Mouse (Mus musculus) stomach, postnatal 0 days (tissue): ENCODE measurements around the gene Tssc4. TPM values are rescaled to one million over a fixed set of nuclear protein-coding genes. Genes with fewer than 3 reads are reported as not detected.

Source experiments
- ATAC-seq: fragments of 200-750 bp; cut with Nextera tagmentation; 2 replicates; pipeline ENCODE4 v1.8.0; 2017; ENCODE audit not compliant: low FRiP score, low TSS enrichment
- DNase-seq: peaks from one replicate; pipeline ENCODE4 v3.0.0-alpha.2; 2016; ENCODE audit warnings: low spot score
- H3K27ac ChIP-seq: fragments of 300-500 bp; sonication (generic); replicated peaks from 2 replicates; pipeline ENCODE4 v1.5.1; 2014; ENCODE audit warnings: mild to moderate bottlenecking, control low read depth
- H3K27me3 ChIP-seq: fragments of 300-500 bp; sonication (generic); 2 replicates; pipeline ENCODE4 v1.6.1; 2014; ENCODE audit warnings: low read length; ENCODE audit not compliant: control insufficient read depth, insufficient read depth
- H3K36me3 ChIP-seq: fragments of 300-500 bp; sonication (generic); 2 replicates; pipeline ENCODE4 v1.6.1; 2014; ENCODE audit warnings: low read length, mixed read lengths; ENCODE audit not compliant: control insufficient read depth, insufficient read depth
- H3K4me1 ChIP-seq: fragments of 300-500 bp; sonication (generic); replicated peaks from 2 replicates; pipeline ENCODE4 v1.6.1; 2014; ENCODE audit warnings: antibody characterized with exemption; ENCODE audit not compliant: control insufficient read depth, insufficient read depth
- H3K4me2 ChIP-seq: fragments of 300-500 bp; sonication (generic); replicated peaks from 2 replicates; pipeline ENCODE4 v1.6.1; 2014; ENCODE audit warnings: low read depth, mild to moderate bottlenecking, control low read depth, moderate library complexity
- H3K4me3 ChIP-seq: fragments of 300-500 bp; sonication (generic); 2 replicates; pipeline ENCODE4 v1.5.1; 2014; ENCODE audit warnings: low read depth, low read length, control low read depth
- H3K9ac ChIP-seq: fragments of 300-500 bp; sonication (generic); 2 replicates; pipeline ENCODE4 v1.6.1; 2014; ENCODE audit warnings: mild to moderate bottlenecking, low read length, control low read depth, mixed read lengths
- H3K9me3 ChIP-seq: fragments of 300-500 bp; sonication (generic); 2 replicates; pipeline ENCODE4 v1.6.1; 2016; ENCODE audit warnings: low read length; ENCODE audit not compliant: control insufficient read depth
- CTCF ChIP-seq: IDR thresholded peaks from 2 replicates; pipeline ENCODE4 v1.5.1; 2016; ENCODE audit warnings: antibody characterized with exemption, low read depth, mild to moderate bottlenecking, moderate library complexity
- EP300 ChIP-seq: optimal IDR thresholded peaks from 2 replicates; pipeline ENCODE3; 2016; ENCODE audit warnings: antibody characterized with exemption
- WGBS: fragments of 180-500 bp; shearing (Covaris S2); extraction: QIAGEN DNeasy Blood & Tissue Kit; methylation state at CpG from one replicate; pipeline ENCODE4 v1.1.7; 2014; 5-methylcytosine and 5-hydroxymethylcytosine counted together
- polyA plus RNA-seq: library from polyadenylated mRNA; unstranded; fragments of >200 nt; fragmentation: Nextera tagmentation; extraction: Ambion mirVana; gene quantifications from 2 replicates; pipeline ENCODE4 v1.2.1, GENCODE M21; 2015

Gene Tssc4
- 44.7 and 46.9 TPM in 2 replicates for polyA plus RNA-seq

- H3K4me1 ChIP-seq = peaks cover 6% of the 10 kb centered on the region; the same call in 1 of the 2 replicates
- no peaks in the 10 kb centered on the region for H3K9me3 ChIP-seq
- ATAC-seq (peak; percentile 96), DNase-seq (peak; percentile 98)
- TF ChIP-seq EP300 (peak; percentile 91), CTCF (no peak)
- H3K4me3 ChIP-seq = peak within 1 kb of the TSS; percentile 57
- peaks cover 30% of the 10 kb centered on the region for H3K36me3 ChIP-seq
- H3K9ac ChIP-seq = peak within 1 kb of the TSS; percentile 71
- H3K4me2 ChIP-seq = peak within 1 kb of the TSS; percentile 84
- no peaks in the 10 kb centered on the region for H3K27me3 ChIP-seq
- WGBS = under 1% methylated on average over 51 of the region's 51 CpGs
- H3K27ac ChIP-seq = peak within 1 kb of the TSS; percentile 96
These were observed at the start of gene Tssc4 for GRCm38 (mm10) chr7:143068882-143069591. TSS of gene Tssc4 (plus strand) at chr7:143069249.

DNA sequence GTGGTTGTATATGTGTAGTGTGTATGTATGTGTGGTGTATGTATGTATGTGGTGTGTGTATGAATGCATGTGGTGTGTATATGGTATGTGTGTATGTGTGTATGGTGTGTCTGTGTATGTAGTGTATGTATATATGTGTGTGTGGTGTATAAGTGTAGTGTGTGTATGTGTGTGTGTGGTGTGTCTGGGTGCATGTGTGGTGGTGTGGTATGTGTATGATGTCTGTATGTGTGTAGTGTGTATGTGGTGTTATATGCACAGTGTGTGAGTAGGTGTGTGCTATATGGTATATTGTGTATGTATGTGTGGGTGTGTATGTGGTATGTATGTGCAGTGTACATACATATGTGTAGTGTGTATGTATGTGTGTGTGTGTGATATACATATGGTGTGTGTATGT is 49.0 kb upstream of the Tssc4 start:
- ATAC-seq (no peak), DNase-seq (no peak)
- H3K4me2 ChIP-seq = no peak overlapping the region
- H3K9ac ChIP-seq = no peak overlapping the region
- no peaks in the 10 kb centered on the region for H3K27me3 ChIP-seq
- H3K9me3 ChIP-seq = no peaks in the 10 kb centered on the region
- peaks cover 13% of the 10 kb centered on the region for H3K4me1 ChIP-seq
- no peak overlapping the region for H3K4me3 ChIP-seq
- no peak overlapping the region for H3K27ac ChIP-seq
- no peak for TF ChIP-seq EP300
- no peak for TF ChIP-seq CTCF
- H3K36me3 ChIP-seq = no peaks in the 10 kb centered on the region

- WGBS = 68% methylated on average over 3 of the region's 3 CpGs
- H3K27me3 ChIP-seq = no peaks in the 10 kb centered on the region
- no peak overlapping the region for H3K9ac ChIP-seq
- TF ChIP-seq CTCF (no peak), EP300 (no peak)
- no peak overlapping the region for H3K4me3 ChIP-seq
- no peaks in the 10 kb centered on the region for H3K36me3 ChIP-seq
- ATAC-seq (no peak), DNase-seq (no peak)
- peaks cover 10% of the 10 kb centered on the region for H3K4me1 ChIP-seq
- no peak overlapping the region for H3K4me2 ChIP-seq
- no peaks in the 10 kb centered on the region for H3K9me3 ChIP-seq
- no peak overlapping the region; the same call in 1 of the 2 replicates for H3K27ac ChIP-seq
These were observed 48.3 kb upstream of the Tssc4 start for GRCm38 (mm10) chr7:143020764-143021163.

DNA sequence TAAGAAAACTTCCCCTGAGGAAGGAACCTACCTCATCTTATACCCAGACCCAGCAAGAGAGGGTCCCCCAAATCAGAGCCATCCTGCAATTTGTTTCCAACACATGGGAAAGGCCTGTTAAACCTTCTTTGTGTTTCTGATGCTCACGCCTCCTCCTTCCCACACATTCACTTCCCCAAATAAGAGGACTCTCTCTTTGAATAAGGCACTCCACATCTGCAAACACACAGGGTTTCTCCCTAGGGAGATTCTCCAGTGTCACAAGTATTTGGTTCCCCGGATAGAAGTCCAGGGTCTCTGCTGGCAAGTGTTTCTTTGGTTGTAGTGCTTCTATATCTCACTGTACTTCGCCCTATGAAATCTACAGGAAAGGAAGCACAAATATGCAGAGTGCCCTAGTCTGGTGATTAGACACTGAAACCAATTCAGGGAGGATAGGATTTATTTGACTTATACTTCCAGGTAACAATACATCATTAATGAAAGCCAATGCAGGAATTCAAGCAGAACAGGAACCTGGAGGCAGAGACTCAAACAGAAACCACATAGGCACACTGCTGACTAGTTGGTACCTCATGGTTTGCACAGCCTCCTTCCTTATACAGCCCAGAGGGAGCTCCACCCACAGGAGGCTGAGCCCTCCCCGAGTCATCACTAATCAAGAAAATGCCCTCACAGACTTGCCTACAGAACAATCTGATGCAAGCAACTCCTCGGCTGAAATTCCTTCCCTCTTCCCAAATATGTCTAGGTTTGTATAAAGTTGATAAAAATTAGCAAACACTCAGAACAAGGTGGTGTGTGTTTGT is 47.5 kb upstream of the Tssc4 start:
- H3K27ac ChIP-seq = peak overlapping the region; percentile 69
- ATAC-seq = peak; percentile 89
- WGBS = 41% methylated on average over 5 of the region's 5 CpGs

GRCm38 (mm10) chr7:143023499-143023898 is 45.5 kb upstream of the Tssc4 start:
- no peaks in the 10 kb centered on the region for H3K4me1 ChIP-seq
- no peak overlapping the region for H3K4me2 ChIP-seq
- no peak overlapping the region for H3K9ac ChIP-seq
- no peaks in the 10 kb centered on the region for H3K36me3 ChIP-seq
- ATAC-seq (no peak), DNase-seq (no peak)
- no peak for TF ChIP-seq EP300
- TF ChIP-seq CTCF = no peak
- H3K27ac ChIP-seq = no peak overlapping the region
- H3K9me3 ChIP-seq = no peaks in the 10 kb centered on the region
- no peaks in the 10 kb centered on the region for H3K27me3 ChIP-seq
- WGBS = 87% methylated on average over 2 of the region's 2 CpGs
- no peak overlapping the region for H3K4me3 ChIP-seq

More for the DNA sequence above, 47.5 kb upstream of the Tssc4 start:
- no peaks in the 10 kb centered on the region for H3K9me3 ChIP-seq
- no peaks in the 10 kb centered on the region for H3K27me3 ChIP-seq
- no peak overlapping the region for H3K9ac ChIP-seq
- H3K4me2 ChIP-seq = no peak overlapping the region
- H3K36me3 ChIP-seq = no peaks in the 10 kb centered on the region
- peaks cover 4% of the 10 kb centered on the region for H3K4me1 ChIP-seq
- peak; percentile 60 for DNase-seq
- no peak for TF ChIP-seq EP300
- TF ChIP-seq CTCF = no peak
- no peak overlapping the region for H3K4me3 ChIP-seq

DNA sequence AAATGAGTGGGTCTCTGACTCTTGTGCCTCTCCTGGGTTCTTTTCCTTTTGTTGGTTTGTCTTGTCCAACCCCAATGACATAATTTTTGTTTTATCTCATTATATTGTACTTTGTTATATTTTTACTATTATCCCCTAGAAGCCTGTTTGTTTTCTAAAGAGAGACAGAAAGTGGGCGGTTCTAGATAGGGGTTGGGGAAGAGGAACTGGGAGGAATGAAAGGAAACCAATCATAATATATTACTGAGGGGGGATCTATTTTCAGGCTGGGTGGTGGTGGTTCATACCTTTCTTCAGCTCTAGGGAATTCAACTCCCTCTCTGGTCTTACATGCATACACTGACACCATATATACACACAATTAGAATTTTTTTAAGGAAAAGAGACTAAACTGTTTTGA is 44.8 kb upstream of the Tssc4 start:
- no peak overlapping the region for H3K4me2 ChIP-seq
- 78% methylated on average over 1 of the region's 1 CpGs for WGBS
- no peaks in the 10 kb centered on the region for H3K36me3 ChIP-seq
- H3K4me1 ChIP-seq = no peaks in the 10 kb centered on the region
- H3K9me3 ChIP-seq = no peaks in the 10 kb centered on the region
- no peak overlapping the region for H3K4me3 ChIP-seq
- H3K9ac ChIP-seq = no peak overlapping the region
- DNase-seq (no peak), ATAC-seq (no peak)
- no peak overlapping the region for H3K27ac ChIP-seq
- no peaks in the 10 kb centered on the region for H3K27me3 ChIP-seq
- no peak for TF ChIP-seq CTCF
- no peak for TF ChIP-seq EP300
